ENCODE assay signal across 12 mouse cellular contexts in the genomic region with DNA sequence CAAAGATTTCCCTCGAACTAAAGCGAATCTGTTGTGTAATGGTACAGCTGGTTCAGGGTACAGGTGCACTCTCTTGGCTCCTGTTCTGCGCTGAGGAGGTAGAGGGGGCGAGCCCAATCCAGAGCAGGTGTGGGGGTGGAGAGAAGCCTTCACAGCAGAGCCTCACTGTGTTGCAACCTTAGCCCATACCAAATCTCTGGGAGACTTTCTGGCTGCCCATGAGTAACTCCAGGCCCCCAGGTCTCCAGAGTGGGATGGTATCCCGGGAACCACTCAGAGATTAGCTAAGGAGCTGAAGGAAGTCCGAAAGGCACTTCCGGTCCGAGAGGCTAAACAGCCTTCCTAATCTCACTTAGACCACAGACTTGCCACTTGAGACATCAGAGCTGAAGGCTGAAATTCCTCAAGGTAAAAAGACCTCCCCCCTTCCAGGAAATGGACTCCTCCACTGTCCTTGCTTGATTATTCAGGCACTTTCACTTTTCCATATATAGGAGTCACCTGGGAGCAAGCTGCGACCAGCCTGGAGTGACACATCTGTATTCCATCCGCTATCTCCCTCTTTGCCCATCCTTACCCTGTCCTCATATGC. TPM values are rescaled to one million over a fixed set of nuclear protein-coding genes. Genes with fewer than 3 reads are reported as not detected.
A peak's percentile ranks its signal among the peaks of the same experiment; 100 is the strongest.
DNase-seq lines count a peak whose midpoint lies in the region; ATAC-seq and TF ChIP-seq lines count a peak whose summit lies in the region.
"Had no signal": no experiment of that assay in that cellular context is flagged by ENCODE, and none has a peak within 500 bp of the region (broad histone marks: within the 10 kb centered on the region; RNA-seq: fewer than 3 reads in every experiment).

A gene (plus strand): TSS at position 183 of the 592 bp plus-strand sequence.

- H3K27me3 ChIP-seq in heart, embryonic 12.5 days (replicated peaks): no peaks in the 10 kb centered on the region
- no peaks in the 10 kb centered on the region for H3K27me3 ChIP-seq in heart, adult 2 months (ENCODE audit: control insufficient read depth, insufficient read depth, low read length)
- H3K27me3 ChIP-seq in liver, embryonic 16.5 days (ENCODE audit: control insufficient read depth, insufficient read depth, low read depth, low read length): no peaks in the 10 kb centered on the region
- H3K27me3 ChIP-seq in forebrain, embryonic 13.5 days: no peaks in the 10 kb centered on the region

- H3K9me3 ChIP-seq in heart, embryonic 12.5 days (replicated peaks): no peaks in the 10 kb centered on the region
- no peaks in the 10 kb centered on the region for H3K9me3 ChIP-seq in liver, embryonic 16.5 days (replicated peaks; ENCODE audit: control insufficient read depth, low read length)
- no peaks in the 10 kb centered on the region for H3K9me3 ChIP-seq in forebrain, embryonic 13.5 days (replicated peaks)
- H3K9me3 ChIP-seq: limb, embryonic 10.5 days had no signal

- no peak for ATAC-seq in heart, embryonic 12.5 days (ENCODE audit: insufficient number of reproducible peaks, low FRiP score)
- ATAC-seq in liver, embryonic 16.5 days (ENCODE audit: low read depth): peak; percentile 96
- ATAC-seq in forebrain, embryonic 13.5 days: no peak

- H3K36me3 ChIP-seq in heart, embryonic 12.5 days: no peaks in the 10 kb centered on the region
- H3K36me3 ChIP-seq in heart, adult 2 months (ENCODE audit: control insufficient read depth, insufficient read depth, low read length): no peaks in the 10 kb centered on the region
- H3K36me3 ChIP-seq in liver, embryonic 16.5 days (ENCODE audit: control insufficient read depth, insufficient read depth): no peaks in the 10 kb centered on the region
- no peaks in the 10 kb centered on the region for H3K36me3 ChIP-seq in forebrain, embryonic 13.5 days (ENCODE audit: poor library complexity, severe bottlenecking)
- H3K36me3 ChIP-seq: limb, embryonic 10.5 days had no signal

- intact Hi-C loops in heart, adult 2 months (cut with DNase I): no loop called here

- 48% methylated on average over 10 of the region's 10 CpGs for WGBS in heart, embryonic 12.5 days
- 45% methylated on average over 10 of the region's 10 CpGs for WGBS in heart, adult 2 months
- WGBS in liver, embryonic 16.5 days (ENCODE audit: insufficient replicate concordance): 47% methylated on average over 10 of the region's 10 CpGs
- WGBS in forebrain, embryonic 13.5 days: 76% methylated on average over 10 of the region's 10 CpGs

- no peak for TF ChIP-seq CTCF in heart, adult 2 months (IDR thresholded peaks at IDR 0.05)

- peaks cover 7% of the 10 kb centered on the region for H3K4me1 ChIP-seq in heart, embryonic 12.5 days (replicated peaks)
- no peaks in the 10 kb centered on the region for H3K4me1 ChIP-seq in heart, adult 2 months (ENCODE audit: control insufficient read depth, insufficient read depth, low read length)
- H3K4me1 ChIP-seq in liver, embryonic 16.5 days (ENCODE audit: control insufficient read depth, low read depth, low read length): no peaks in the 10 kb centered on the region
- H3K4me1 ChIP-seq in forebrain, embryonic 13.5 days: no peaks in the 10 kb centered on the region
- H3K4me1 ChIP-seq: limb, embryonic 10.5 days had no signal

- H3K4me2 ChIP-seq in heart, embryonic 12.5 days: peak within 1 kb of the TSS; percentile 56
- H3K4me2 ChIP-seq in liver, embryonic 16.5 days (ENCODE audit: low read depth, low read length): peak within 1 kb of the TSS; percentile 41
- H3K4me2 ChIP-seq in forebrain, embryonic 13.5 days: no peak within 1 kb of the TSS

- no peak within 1 kb of the TSS; the same call in 1 of the 2 replicates for H3K9ac ChIP-seq in heart, embryonic 12.5 days
- H3K9ac ChIP-seq in heart, adult 2 months (ENCODE audit: low read depth, low read length): no peak within 1 kb of the TSS
- peak within 1 kb of the TSS; percentile 8; the same call in 1 of the 2 replicates for H3K9ac ChIP-seq in liver, embryonic 16.5 days (ENCODE audit: low read depth, low read length)
- H3K9ac ChIP-seq in forebrain, embryonic 13.5 days: no peak within 1 kb of the TSS

- H3K79me2 ChIP-seq in heart, adult 2 months (replicated peaks; ENCODE audit: control insufficient read depth, insufficient read depth, low read length): no peaks in the 10 kb centered on the region

- H3K4me3 ChIP-seq in heart, embryonic 12.5 days: peak within 1 kb of the TSS; percentile 20
- no peak within 1 kb of the TSS for H3K4me3 ChIP-seq in heart, adult 2 months
- H3K4me3 ChIP-seq in liver, embryonic 16.5 days (ENCODE audit: low read depth, low read length): peak within 1 kb of the TSS; percentile 40
- H3K4me3 ChIP-seq in forebrain, embryonic 13.5 days: no peak within 1 kb of the TSS
- H3K4me3 ChIP-seq: limb, embryonic 10.5 days had no signal

- DNase-seq in heart, adult 2 months: no peak
- peak; percentile 8 for DNase-seq in gonadal fat pad, adult 2 months (ENCODE audit: low read depth)
- DNase-seq in lung, postnatal 36 days: peak; percentile 70
- DNase-seq in urinary bladder, adult 18-20 months (ENCODE audit: low spot score in 2 of 2): no peak
- no peak for DNase-seq in neural tube, embryonic 10.5 days (ENCODE audit: extremely low spot score, low spot score)
- DNase-seq: cerebellum, adult 11 months; kidney, postnatal 10 days had no signal

- H3K27ac ChIP-seq in heart, embryonic 12.5 days (ENCODE audit: poor library complexity, severe bottlenecking): no peak within 1 kb of the TSS
- no peak within 1 kb of the TSS for H3K27ac ChIP-seq in heart, adult 2 months
- H3K27ac ChIP-seq in liver, embryonic 16.5 days (ENCODE audit: low read length): peak within 1 kb of the TSS; percentile 54
- H3K27ac ChIP-seq in forebrain, embryonic 13.5 days: no peak within 1 kb of the TSS
- H3K27ac ChIP-seq: limb, embryonic 10.5 days had no signal

- no peak for TF ChIP-seq POLR2A in heart, adult 2 months (IDR thresholded peaks at IDR 0.05; ENCODE audit: insufficient read depth, low read depth, low read length)

- no peak for TF ChIP-seq EP300 in heart, adult 2 months (IDR thresholded peaks at IDR 0.05; ENCODE audit: insufficient read depth, low read depth, low read length)

RNA-seq across cellular contexts. Expression of the gene that starts here (rescaled TPM):
- polyA plus RNA-seq in heart, embryonic 12.5 days (2016; fragmentation: Nextera tagmentation; extraction: Ambion mirVana): 0.63 TPM in 2 replicates
- not detected for total RNA-seq in heart, adult 2 months (2021)
- polyA plus RNA-seq in heart, adult 2 months (2012; rRNA removed): 0.21 and 0.82 TPM in 2 replicates
- polyA plus RNA-seq in gonadal fat pad, adult 2 months (2012; rRNA removed): 0.49 and 1.2 TPM in 2 replicates
- polyA plus RNA-seq in liver, embryonic 16.5 days (2015; fragmentation: Nextera tagmentation; extraction: Ambion mirVana): 111 and 144 TPM in 2 replicates
- not detected in 2 replicates for polyA plus RNA-seq in forebrain, embryonic 13.5 days (2015; fragmentation: Nextera tagmentation; extraction: Ambion mirVana)
- total RNA-seq: layer of hippocampus, postnatal 25 days had no signal
- polyA plus RNA-seq: limb, embryonic 10.5 days had no signal

Comparison
In these comparisons a context has a peak if more than half of its experiments do, and no peak if none do; other contexts are left out.
1. RNA of the gene that starts here (polyA plus RNA-seq): 111 to 144 TPM in liver, embryonic 16.5 days; 0.63 TPM in heart, embryonic 12.5 days, 0.49 to 1.2 TPM in gonadal fat pad, adult 2 months, 0.21 to 0.82 TPM in heart, adult 2 months and not detected in forebrain, embryonic 13.5 days; every median in the first group is over 10 times any median in the second.
2. H3K4me3 ChIP-seq: peak in heart, embryonic 12.5 days (single experiment) and liver, embryonic 16.5 days (single experiment); none in heart, adult 2 months (single experiment) and forebrain, embryonic 13.5 days (single experiment).
3. DNase-seq: peak in gonadal fat pad, adult 2 months (single experiment) and lung, postnatal 36 days (single experiment); none in heart, adult 2 months (0 of 2), urinary bladder, adult 18-20 months (0 of 2) and neural tube, embryonic 10.5 days (single experiment).